Mouse (Mus musculus): ENCODE results near the gene Fign.

GRCm38 (mm10) chr2:63994304-63995023 is 103.4 kb downstream of the Fign start:
- TF ChIP-seq CTCF (IDR thresholded peaks at IDR 0.05): no peak
- no peak for TF ChIP-seq EP300 (IDR thresholded peaks at IDR 0.05)

Data from lung, postnatal 0 days (tissue).